Mouse (Mus musculus): ENCODE measurements around the gene Kansl2.
"Not testable (repeated sequence)": the region's sequence is repeated elsewhere in the genome, so short reads cannot be mapped to it uniquely, and the experiment has no call there.

Gene Kansl2

DNA sequence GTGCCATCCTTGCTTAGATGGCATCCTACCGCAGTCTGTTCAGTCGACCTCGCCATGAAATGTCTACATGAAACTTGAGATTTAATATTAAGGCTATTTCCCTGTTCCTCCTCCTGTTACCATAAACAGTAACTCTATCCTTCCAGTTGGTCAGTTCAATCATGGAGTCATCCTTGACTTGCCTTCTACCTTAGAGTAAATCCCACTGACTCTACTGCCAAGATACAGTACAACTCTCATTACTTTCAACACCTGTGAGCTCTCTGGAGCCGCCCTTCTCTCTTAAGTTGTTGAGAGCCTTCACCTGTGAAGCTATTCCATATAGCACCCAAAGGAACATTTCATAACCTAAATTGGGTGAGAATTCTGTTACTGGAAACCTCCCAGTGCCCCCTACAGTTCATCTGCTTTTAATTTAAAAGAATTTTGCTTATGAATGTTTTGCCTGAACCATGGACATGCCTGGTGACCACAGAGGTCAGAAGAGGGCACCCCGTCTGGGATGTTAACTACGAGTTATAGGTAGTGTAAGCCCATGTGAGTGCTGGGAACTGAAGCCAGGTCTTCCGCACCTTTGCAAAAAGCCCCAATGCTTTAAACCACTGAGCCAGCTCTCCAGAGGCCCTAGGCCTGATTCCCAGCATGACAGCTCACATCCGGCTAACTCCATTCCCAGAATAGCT, 2.9 kb upstream of the Kansl2 start:
- no peak for DNase-seq (ENCODE audit: low read depth, low spot score)

- no peak for DNase-seq (ENCODE audit: low read depth, low spot score)
These were observed 1.9 kb upstream of the Kansl2 start for GRCm38 (mm10) chr15:98535921-98536320.

- peak; percentile 40 for DNase-seq (ENCODE audit: low read depth, low spot score)
These were observed 981 bp downstream of the Kansl2 start for GRCm38 (mm10) chr15:98533035-98533531.

DNA sequence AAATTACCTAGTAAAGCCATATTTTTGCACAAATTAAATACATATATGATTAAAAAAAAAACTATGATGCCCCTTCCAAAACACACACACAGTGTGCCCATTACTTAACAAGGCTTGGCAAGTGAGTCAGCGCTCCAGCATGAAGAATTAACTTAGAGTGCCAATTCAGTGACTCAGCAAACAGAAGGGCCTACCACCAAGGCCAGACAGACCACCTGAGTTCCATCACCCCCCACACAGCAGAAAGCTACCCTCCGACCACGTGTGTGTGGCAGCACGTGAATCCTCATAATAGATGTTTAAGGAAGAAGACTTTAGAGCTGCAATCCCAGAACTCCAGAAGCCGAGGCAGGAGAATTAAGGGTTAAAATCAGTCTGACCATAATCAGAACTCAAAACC, 1.8 kb downstream of the Kansl2 start:
- DNase-seq (ENCODE audit: low read depth, low spot score), result no peak

GRCm38 (mm10) chr15:98528066-98528563, 5.9 kb downstream of the Kansl2 start:
- DNase-seq (ENCODE audit: low read depth, low spot score), result no peak

DNA sequence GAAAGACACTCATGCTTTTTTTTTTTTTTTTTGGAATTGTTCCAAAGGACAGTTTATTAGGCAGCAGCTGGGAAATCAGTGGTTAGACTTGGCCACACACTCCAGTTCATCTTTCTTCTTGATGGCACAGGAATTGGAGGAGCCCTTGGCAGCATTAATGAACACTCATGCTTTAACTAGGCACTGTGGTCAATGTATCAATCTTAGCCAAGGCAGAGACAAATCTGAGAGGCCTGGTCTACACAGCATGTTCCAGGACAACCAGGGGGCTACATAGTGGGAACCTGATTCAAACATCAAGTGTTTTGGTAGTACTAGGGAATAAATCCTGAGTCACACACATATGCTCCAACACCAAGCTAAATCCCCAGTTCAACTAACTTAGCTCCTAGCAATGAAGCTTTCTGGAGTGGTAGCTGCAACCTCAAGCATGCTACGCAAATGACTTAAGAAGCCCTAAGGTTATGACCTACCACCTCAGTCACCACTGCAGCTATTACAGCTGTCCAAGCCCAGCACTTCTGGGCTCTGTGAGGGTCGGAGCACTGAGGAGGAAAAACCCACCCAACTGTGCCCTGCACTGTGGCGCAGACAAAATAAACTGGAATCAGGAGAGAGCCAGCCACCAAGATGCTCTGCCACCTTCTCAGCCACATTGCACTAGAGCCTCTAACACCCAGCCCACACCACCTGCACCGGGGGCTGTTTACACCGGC, 6.8 kb downstream of the Kansl2 start:
- no peak for DNase-seq (ENCODE audit: low read depth, low spot score)

DNA sequence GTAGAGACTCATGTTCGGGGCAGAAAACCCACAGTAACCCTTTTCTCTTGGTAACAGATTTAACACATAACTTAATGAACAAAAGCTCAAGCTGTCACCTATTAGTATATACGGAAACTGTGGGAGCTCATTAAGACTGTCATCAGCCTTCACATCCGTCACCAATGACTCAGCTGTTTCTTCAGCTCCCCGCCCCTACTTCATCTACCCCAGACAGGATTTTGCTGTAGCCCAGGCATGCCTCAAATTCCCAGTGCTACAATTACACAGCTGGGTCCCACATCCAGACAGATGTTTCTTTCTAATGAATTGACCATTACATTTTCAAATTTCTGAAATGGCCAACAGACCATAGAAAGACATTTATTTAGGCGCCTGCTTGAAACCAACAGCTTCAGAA, 8.0 kb downstream of the Kansl2 start:
- DNase-seq (ENCODE audit: low read depth, low spot score), result no peak

DNA sequence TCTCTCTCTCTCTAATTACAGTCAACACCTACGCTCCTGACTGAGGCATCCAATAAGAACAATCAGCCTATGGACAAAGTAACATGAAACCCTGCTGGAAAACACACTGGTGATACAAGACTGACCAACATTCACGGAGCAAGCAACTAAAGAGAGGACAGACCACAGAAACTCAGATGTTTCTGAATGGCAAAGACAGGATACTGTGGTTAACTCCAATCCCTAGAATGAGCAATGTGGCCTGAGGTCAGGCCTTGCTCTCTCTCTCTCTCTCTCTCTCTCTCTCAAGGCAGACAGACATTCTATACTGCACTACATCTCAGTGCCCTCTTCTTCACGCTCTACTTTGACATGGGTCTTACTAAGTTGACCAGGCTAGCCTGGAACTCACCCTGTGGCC, 12.8 kb downstream of the Kansl2 start:
- no peak for DNase-seq (ENCODE audit: low read depth, low spot score)

- DNase-seq (ENCODE audit: low read depth, low spot score), result peak; percentile 63
These were observed 16.4 kb downstream of the Kansl2 start for GRCm38 (mm10) chr15:98517380-98518355.

DNA sequence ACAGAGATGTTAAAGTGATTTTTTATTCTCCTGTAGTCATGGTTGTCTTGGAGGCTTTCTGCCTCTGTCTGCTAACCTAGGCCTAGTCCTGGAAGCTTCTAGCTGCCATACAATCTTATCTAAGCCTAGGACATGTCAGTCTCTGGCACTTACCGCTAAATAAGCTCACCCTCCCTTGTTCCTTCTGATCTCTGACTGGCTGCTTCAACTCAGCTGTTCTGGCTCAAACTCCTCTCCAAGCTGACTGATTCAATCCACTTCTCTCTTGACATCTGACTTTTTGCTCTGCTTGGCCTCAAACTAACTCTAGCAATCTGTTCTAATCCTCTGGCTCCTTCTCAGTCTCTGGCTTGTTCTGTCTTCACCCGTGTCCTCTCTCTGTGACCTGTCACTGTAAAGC, 19.2 kb downstream of the Kansl2 start:
- DNase-seq (ENCODE audit: low read depth, low spot score), result not testable (repeated sequence)

GRCm38 (mm10) chr15:98514146-98514545, 19.9 kb downstream of the Kansl2 start:
- peak; percentile 80 for DNase-seq (ENCODE audit: low read depth, low spot score)

- not testable (repeated sequence) for DNase-seq (ENCODE audit: low read depth, low spot score)
These were observed 20.4 kb downstream of the Kansl2 start for GRCm38 (mm10) chr15:98513676-98514075.

- no peak for DNase-seq (ENCODE audit: low read depth, low spot score)
These were observed 21.2 kb downstream of the Kansl2 start for GRCm38 (mm10) chr15:98512799-98513321.

DNA sequence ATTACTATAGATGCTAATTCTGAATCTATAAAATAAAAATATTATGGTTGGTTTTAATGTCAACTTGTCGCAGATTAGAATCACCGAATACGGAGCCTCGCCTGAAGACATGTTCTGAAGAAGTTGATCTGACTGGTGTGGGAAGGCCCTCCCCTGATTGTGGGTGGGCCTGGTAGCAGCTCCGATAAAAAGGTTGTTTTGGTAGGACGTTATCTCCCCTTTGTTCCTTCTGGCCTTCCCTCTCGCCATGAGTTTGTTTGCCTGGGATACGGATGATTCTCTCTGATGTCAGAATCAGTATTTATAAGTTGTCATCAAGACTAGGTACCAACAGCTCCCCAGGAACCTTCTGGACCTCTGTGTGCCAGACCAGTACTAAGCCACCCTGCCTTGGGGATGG, 21.8 kb downstream of the Kansl2 start:
- DNase-seq (ENCODE audit: low read depth, low spot score), result no peak

- peak; percentile 55 for DNase-seq (ENCODE audit: low read depth, low spot score)
These were observed 22.6 kb downstream of the Kansl2 start for GRCm38 (mm10) chr15:98511386-98511928.

DNA sequence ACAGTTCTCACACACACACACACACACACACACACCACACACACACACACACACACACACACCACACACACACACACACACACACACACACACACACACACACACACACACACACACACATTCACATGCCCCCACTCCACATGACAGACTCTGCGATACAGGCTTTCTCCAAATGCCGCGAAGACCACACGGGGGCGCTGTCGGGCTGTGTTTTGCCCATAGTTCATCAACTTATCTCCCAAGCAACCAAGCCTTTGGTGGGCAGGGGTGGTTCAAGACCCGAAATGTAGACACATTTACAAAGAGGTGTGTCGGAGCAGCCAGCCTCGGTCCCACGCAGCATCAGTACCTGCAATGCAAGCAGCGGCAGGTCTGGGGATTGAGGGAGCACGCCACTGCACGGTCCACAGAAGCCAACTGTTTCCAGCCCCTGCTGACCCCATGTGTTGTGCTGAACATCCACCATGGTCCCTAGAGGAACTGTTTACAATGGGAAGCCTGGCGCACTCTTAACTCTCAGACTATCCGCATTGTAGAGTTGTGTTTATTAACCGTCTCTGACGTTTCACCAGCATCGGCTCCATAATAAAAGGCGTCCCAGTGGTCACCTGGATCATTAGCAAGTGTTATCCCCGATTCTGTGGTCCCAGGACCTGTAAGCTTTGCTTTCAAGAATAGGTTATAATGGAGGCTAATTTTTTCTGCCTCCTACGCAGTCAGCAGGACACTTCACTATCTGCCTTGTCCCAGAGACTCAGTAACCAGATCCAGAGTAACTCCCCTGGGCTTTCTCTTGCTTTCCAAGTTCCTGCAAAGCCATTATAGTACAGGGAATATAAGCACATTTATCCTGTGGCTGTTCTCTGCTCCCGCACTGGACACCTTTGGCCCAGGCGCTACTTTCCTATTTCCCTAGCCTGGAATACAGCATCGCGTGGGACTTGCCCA, 23.4 kb downstream of the Kansl2 start:
- DNase-seq (ENCODE audit: low read depth, low spot score), result peak; percentile 86

DNA sequence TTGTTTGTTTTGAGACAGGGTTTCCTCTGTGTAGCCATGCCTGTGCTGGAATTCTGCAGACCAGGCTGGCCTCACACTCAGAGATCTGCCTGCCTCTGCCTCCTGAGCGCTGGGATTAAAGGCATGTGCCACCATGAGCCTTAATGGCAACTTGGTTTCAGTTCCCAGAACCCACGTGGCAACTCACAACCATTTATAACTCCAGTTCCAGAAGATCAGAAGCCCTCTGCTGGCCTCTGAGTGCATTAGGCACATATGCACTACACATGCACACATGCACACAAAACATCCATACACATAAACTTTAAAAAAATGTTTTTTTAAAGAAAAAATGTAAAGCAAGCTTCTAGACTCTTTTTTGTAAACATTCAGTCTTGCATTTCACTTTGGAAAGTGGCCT, 24.7 kb downstream of the Kansl2 start:
- DNase-seq (ENCODE audit: low read depth, low spot score), result no peak

DNA sequence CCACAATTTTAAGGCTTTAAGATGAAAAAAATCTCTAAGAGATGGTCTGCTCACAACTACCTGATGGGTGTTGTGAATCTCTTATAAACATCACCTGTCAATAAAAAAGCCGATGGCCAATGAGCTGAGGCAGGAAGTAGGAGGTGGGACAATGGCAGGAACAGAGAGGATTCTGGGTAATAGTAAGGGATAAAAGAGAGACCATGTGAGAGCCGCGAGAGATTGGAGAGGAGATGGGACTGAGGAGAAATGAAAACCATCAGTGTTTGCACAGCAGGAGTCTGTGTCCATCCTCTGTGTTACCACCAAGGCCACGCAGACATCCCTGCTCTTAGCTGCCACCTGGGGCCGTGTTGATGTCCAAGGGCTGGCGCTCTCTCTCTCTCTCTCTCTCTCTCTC, 26.7 kb downstream of the Kansl2 start:
- no peak for DNase-seq (ENCODE audit: low read depth, low spot score)

GRCm38 (mm10) chr15:98506253-98506957, 27.7 kb downstream of the Kansl2 start:
- peak; percentile 30 for DNase-seq (ENCODE audit: low read depth, low spot score)

Data from CD4-positive helper T cell, adult 2 months (primary cell).